Mouse (Mus musculus): ENCODE data around the gene Olfr1270.
"Not testable (repeated sequence)": the region's sequence is repeated elsewhere in the genome, so short reads cannot be mapped to it uniquely, and the experiment has no call there.

Olfr1270 gene

GRCm38 (mm10) chr2:90152991-90153390 lies at the start of gene Olfr1270:
Gene Olfr1270, minus strand, starts transcription at chr2:90153091.
- no peak for DNase-seq

DNA sequence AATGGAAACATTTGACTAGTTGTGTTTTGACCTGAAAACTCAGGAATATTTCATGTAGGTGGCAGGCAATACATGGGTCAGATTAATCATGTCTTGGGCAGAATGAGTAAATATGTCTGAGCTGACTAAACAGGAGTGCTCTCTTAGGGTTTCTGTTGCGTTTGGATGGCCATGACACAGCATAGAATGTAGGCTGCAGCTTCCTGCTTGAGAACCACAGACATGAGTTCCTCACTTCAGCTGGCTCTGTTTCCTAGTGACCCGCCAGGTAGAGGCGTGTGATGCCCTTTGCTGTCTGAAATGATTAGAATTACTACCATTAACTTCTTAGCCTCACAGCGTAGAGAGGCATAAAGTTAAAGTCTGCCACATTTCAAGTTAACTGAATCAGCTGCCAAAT lies 46.7 kb upstream of the Olfr1270 start:
- DNase-seq, result not testable (repeated sequence)

GRCm38 (mm10) chr2:90195285-90195684 lies 42.4 kb upstream of the Olfr1270 start:
- not testable (repeated sequence) for DNase-seq

DNA sequence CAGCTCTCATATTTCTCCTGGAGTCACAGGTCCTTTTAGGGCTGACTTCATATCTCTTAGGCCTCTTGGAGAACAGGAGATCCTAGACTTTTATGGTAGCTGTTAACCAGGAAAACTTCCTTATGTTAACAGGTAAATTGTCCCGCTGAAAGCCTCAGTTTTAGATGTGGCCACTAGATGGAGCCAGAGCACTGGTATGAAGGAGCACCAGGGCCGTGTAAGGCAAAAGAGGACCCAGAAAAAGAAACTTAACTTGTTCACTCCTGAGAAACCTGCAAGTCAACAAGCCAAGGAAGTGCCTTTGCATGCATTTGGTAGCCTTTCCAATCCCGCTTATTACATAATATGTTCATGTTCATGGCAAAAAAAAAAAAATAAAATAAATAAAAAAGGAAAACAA lies 41.9 kb upstream of the Olfr1270 start:
- not testable (repeated sequence) for DNase-seq

DNA sequence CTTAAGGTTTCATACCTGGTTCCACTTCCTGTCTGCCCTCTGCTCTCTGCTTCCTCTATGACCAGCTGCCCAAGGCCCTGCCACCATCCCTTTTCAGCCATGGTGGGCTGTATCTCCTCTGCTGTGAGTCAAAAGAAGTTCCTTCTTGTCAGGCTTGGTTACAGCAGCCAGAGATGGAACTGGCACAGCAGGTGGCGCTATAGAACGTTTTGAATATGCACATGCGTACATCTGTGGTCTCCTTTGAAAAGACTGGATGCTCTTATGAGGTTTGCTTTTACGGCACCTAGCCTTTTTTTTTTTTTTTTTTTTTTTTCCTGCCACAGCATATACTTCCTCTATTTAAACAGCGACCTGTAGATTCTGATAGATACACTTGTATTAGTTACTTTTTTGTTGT lies 34.2 kb upstream of the Olfr1270 start:
- not testable (repeated sequence) for DNase-seq

DNA sequence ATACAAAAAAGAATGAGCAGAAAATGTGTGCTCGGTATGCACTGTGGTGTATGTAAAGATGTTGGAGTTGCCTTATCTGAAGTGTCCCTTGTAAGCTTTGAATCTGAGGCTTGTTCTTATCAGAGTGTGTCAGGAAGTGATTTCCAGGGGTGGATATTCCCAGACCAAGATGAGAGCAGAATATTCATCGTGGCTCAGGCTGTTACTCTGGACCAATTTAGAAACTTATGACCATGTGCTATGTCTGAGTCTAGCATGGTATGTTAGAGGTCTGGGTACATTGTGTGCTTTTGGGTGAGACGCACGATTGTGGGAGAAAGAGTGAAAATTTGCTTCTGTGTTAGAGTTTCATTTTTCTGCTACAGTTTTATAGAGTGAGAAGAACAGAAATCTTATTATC lies 33.2 kb upstream of the Olfr1270 start:
- not testable (repeated sequence) for DNase-seq

DNA sequence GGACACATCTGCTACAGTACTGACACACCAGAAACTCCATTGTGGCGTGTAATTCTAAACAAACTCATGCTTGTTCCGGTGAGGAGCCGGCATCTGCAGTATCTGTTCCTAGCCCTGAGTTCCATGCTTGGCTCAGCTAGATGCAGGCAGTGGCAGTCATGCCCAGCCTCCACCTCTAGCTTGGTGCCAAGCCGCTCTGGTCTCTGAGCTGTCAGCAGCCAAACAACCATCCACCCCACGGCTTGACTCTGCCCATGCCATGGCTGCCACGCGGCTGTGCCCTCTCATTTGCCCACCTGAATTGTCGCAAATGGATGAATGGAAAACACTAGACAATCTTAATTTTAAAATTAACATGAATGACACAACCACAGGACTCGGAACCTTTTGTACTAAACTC lies 1.0 kb upstream of the Olfr1270 start:
- DNase-seq, result peak; percentile 46 to 68

DNA sequence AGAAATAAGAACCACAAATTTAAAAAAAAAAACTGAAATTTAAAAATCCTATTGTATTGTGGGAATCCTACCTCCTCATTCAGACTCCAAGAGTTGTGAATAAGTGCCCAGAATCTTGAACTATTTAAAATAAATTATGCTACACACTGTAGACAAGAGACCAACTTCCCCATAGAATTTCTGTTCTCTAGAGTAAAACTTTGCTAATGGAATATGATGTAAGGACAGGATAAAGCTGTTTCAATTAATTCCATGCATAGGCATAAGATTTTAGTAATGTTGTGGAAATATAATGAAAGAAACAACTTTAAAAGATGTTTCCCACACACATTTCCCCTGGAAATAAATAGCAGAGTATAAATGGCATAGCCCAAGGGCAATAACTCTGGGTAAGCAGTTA lies 10.7 kb downstream of the Olfr1270 start, which contains the start of gene Olfr32:
Gene Olfr32, minus strand, starts transcription at position 101 of the 400 bp plus-strand sequence.
- DNase-seq, result no peak

DNA sequence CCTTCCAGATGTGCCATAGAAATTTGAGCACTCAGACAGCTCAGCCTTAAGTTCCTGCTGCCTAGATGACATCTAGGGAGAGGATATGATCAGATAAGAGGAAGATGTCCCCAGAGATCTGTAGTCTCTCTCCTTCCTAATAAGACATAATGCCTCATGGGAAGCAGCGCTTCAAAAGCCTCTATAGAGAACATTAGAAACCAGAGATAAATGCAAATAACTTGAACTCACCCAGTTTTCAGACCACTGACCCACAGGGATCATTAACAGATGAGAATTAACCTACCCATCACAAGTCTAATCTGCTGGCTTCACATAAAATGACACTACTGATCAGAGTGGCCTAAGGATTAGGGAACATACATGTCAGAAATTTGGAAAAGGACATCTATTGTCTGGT lies 31.6 kb downstream of the Olfr1270 start, which contains the start of gene Olfr1269:
Gene Olfr1269, minus strand, starts transcription at position 101 of the 400 bp plus-strand sequence.
- DNase-seq, result no peak
